Mouse (Mus musculus) central nervous system, embryonic 11.5 days (tissue): ENCODE results near the gene Anxa1. TPM values are rescaled to one million over a fixed set of nuclear protein-coding genes. Genes with fewer than 3 reads are reported as not detected.

Experiments
- polyA plus RNA-seq: library from polyadenylated mRNA; depleted of rRNA; stranded (reverse); fragments of >200 nt; gene quantifications from 2 replicates; pipeline ENCODE4 v1.2.3, GENCODE M21; 2012; rRNA removed

The Anxa1 gene
- polyA plus RNA-seq, result 3.0 and 3.6 TPM in 2 replicates

GRCm38 (mm10) chr19:20390455-20390994, at the start of gene Anxa1:
Gene Anxa1 (minus strand): TSS chr19:20390944.

Other genes with a start within 250 kb of the Anxa1 start
- 3.3 and 3.5 TPM in 2 replicates for gene Aldh1a1, start 101.8 kb upstream of the Anxa1 start, polyA plus RNA-seq